Mouse (Mus musculus) embryonic fibroblast, embryonic 13.5 days (primary cell): ENCODE data around the gene 1700102P08Rik.

Source experiments
- CTCF ChIP-seq: IDR thresholded peaks from 2 replicates; pipeline ENCODE4 v1.5.1; 2011; ENCODE audit warnings: mild to moderate bottlenecking, control low read depth, low read length, moderate library complexity, borderline replicate concordance; ENCODE audit not compliant: insufficient read depth
- POLR2A ChIP-seq: IDR thresholded peaks from 2 replicates; pipeline ENCODE4 v1.6.1; 2011; ENCODE audit warnings: low read depth, mild to moderate bottlenecking, control low read depth, low read length, moderate library complexity

DNA sequence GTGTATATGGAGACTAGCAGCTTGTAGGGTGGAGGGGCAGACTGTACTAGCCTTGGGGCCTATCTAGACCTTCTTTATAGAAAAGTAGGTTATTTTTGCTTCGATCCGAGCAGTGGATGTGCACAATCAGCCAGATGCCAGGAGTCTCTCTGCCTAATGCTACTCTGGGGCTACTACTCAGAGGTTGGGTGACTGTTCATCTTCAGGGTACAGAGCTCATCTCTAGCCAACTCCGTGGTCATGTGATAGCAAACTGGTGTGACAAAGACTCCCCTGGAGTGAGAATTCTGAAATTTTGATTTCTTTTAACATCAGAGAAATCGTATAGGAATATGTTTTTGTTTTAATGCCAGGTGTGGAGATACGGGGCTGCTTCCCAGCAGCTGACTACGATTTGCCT is 60.3 kb downstream of the 1700102P08Rik start:
- no peak for TF ChIP-seq CTCF
- TF ChIP-seq POLR2A: no peak
